Mouse (Mus musculus): ENCODE results near the gene Mettl13. TPM values are rescaled to one million over a fixed set of nuclear protein-coding genes. Genes with fewer than 3 reads are reported as not detected.

Gene Mettl13
- polyA plus RNA-seq, 1 experiment from 2014 or later = 16.3 TPM

DNA sequence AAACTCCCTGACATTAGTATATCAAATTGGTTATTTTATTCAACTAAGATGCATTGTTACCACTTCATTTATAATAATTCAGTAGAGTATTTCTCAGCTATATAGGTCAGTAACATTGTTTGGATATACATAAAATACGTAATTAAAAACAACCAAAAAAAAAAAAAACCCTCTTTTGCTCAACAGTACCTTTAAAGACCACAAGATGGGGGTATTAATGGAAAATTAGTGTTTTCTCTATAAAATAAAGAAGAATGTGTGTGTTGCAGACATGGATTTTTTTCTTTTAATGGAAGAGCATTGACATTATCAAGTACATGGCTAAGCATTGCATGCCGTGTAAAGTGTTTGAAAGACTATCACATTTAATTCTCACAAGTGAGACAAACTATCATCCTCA, 34.5 kb upstream of the Mettl13 start:
- peak; percentile 60 for TF ChIP-seq CTCF (IDR thresholded peaks at IDR 0.05; ENCODE audit: low read depth)
- WGBS = 81% methylated on average over 2 of the region's 2 CpGs
- Histone ChIP-seq H3K4me2 (ENCODE audit: low read length) (no peak overlapping the region), H3K4me1 (replicated peaks; ENCODE audit: insufficient read depth, low read length) (no peaks in the 10 kb centered on the region), H3K36me3 (ENCODE audit: insufficient read depth, low read length) (peaks cover 13% of the 10 kb centered on the region), H3K27ac (no peak overlapping the region), H3K9ac (ENCODE audit: low read depth, low read length) (no peak overlapping the region), H3K27me3 (ENCODE audit: insufficient read depth, low read length) (no peaks in the 10 kb centered on the region), H3K4me3 (replicated peaks; ENCODE audit: low read depth, low read length) (no peak overlapping the region), H3K9me3 (replicated peaks; ENCODE audit: low read length) (no peaks in the 10 kb centered on the region)
- ATAC-seq (replicated peaks; ENCODE audit: low FRiP score, low read depth) = no peak
- peak; percentile 25 for DNase-seq (ENCODE audit: low spot score)

GRCm38 (mm10) chr1:162575098-162575497, 26.7 kb upstream of the Mettl13 start:
- no peak overlapping the region for H3K4me2 ChIP-seq (ENCODE audit: low read length)
- no peaks in the 10 kb centered on the region for H3K9me3 ChIP-seq (replicated peaks; ENCODE audit: low read length)
- H3K4me1 ChIP-seq (replicated peaks; ENCODE audit: insufficient read depth, low read length) = no peaks in the 10 kb centered on the region
- no peak overlapping the region for H3K4me3 ChIP-seq (replicated peaks; ENCODE audit: low read depth, low read length)
- 0 out of 2 replicates have a peak, but pooled peaks have one; percentile 7 for TF ChIP-seq CTCF (IDR thresholded peaks at IDR 0.05; ENCODE audit: low read depth)
- DNase-seq (ENCODE audit: low spot score) (no peak), ATAC-seq (replicated peaks; ENCODE audit: low FRiP score, low read depth) (no peak)
- WGBS = 100% methylated on average over 3 of the region's 3 CpGs
- no peak overlapping the region for H3K9ac ChIP-seq (ENCODE audit: low read depth, low read length)
- no peak overlapping the region for H3K27ac ChIP-seq
- peaks cover 19% of the 10 kb centered on the region for H3K36me3 ChIP-seq (ENCODE audit: insufficient read depth, low read length)
- H3K27me3 ChIP-seq (ENCODE audit: insufficient read depth, low read length) = no peaks in the 10 kb centered on the region

DNA sequence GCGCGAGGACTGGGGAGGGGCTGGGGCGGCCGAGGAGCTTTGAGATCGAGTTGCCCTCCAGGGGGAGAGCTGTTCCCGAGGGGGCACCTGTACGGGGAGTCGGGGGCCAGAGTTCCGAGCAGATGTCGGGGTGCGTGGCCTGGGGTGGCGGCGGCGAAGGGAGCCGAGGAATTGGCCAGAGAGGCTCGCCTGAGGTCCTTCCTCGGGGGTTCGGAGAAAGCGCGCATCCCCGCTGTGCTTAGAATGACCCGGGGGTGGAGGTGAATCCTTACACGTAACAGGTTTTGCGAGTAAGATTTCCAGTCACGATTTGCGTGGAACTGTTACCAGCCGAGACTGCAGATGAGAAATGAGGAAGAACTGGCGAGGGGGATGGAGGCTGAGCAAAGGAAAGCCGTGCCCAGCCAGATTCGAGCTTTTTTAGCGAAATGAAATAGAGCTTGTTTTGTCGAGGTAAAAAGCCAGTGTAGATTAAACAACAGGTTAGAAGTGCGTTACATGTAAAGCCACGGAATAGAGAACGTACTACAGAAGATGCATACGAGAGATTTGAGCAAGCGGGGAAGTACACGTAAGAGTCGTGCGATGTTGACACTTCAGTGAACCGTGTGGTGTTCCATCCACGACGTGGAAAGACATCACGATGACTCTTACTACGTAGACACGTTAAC, 22.7 kb upstream of the Mettl13 start:
- Histone ChIP-seq H3K36me3 (ENCODE audit: insufficient read depth, low read length) (peaks cover 6% of the 10 kb centered on the region; the same call in 1 of the 2 replicates), H3K9me3 (replicated peaks; ENCODE audit: low read length) (no peaks in the 10 kb centered on the region), H3K4me2 (ENCODE audit: low read length) (peak overlapping the region; percentile 67), H3K4me3 (replicated peaks; ENCODE audit: low read depth, low read length) (peak overlapping the region; percentile 63), H3K27ac (peak overlapping the region; percentile 82), H3K4me1 (replicated peaks; ENCODE audit: insufficient read depth, low read length) (no peaks in the 10 kb centered on the region), H3K9ac (ENCODE audit: low read depth, low read length) (peak overlapping the region; percentile 77), H3K27me3 (ENCODE audit: insufficient read depth, low read length) (no peaks in the 10 kb centered on the region)
- peak; percentile 50 for DNase-seq (ENCODE audit: low spot score)
- ATAC-seq (replicated peaks; ENCODE audit: low FRiP score, low read depth) = no peak
- TF ChIP-seq CTCF (IDR thresholded peaks at IDR 0.05; ENCODE audit: low read depth) = no peak
- WGBS = under 1% methylated on average over 45 of the region's 46 CpGs

DNA sequence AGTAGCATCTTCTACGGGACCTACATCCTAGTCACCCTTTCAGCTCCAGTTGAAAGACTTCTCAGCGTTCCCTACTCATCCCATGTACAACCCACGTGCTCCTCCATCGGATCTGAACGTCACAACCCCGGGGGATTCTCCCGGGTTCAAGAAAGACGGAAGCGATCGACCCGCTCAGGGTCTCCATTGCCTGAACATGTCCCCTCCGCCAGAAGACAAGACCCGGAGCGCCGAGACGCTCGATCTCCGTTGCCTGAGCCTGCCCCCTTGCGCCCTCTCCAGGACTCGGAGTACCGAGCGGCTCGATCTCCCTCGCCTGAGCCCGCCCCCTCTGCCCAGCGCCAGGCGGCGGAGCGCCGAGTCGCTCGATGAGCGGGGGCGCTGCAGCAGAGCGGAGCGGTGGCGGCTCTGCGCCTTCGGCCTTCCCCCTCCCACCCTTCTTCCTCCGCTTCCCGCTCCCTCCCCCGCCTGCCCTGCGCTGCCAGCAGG, 22.0 kb upstream of the Mettl13 start, which contains the start of gene Vamp4:
Gene Vamp4 (plus strand): TSS at position 256 of the 489 bp plus-strand sequence.
- H3K9me3 ChIP-seq (replicated peaks; ENCODE audit: low read length) = no peaks in the 10 kb centered on the region
- peak; percentile 64 for TF ChIP-seq CTCF (IDR thresholded peaks at IDR 0.05; ENCODE audit: low read depth)
- peak; percentile 98 for ATAC-seq (replicated peaks; ENCODE audit: low FRiP score, low read depth)
- peaks cover 6% of the 10 kb centered on the region; the same call in 1 of the 2 replicates for H3K36me3 ChIP-seq (ENCODE audit: insufficient read depth, low read length)
- H3K4me2 ChIP-seq (ENCODE audit: low read length) = peak within 1 kb of the TSS; percentile 67
- H3K4me3 ChIP-seq (replicated peaks; ENCODE audit: low read depth, low read length) = peak within 1 kb of the TSS; percentile 63
- peak; percentile 97 for DNase-seq (ENCODE audit: low spot score)
- peak within 1 kb of the TSS; percentile 77 for H3K9ac ChIP-seq (ENCODE audit: low read depth, low read length)
- WGBS = under 1% methylated on average over 39 of the region's 43 CpGs
- no peaks in the 10 kb centered on the region for H3K4me1 ChIP-seq (replicated peaks; ENCODE audit: insufficient read depth, low read length)
- H3K27ac ChIP-seq = peak within 1 kb of the TSS; percentile 82
- H3K27me3 ChIP-seq (ENCODE audit: insufficient read depth, low read length) = no peaks in the 10 kb centered on the region

DNA sequence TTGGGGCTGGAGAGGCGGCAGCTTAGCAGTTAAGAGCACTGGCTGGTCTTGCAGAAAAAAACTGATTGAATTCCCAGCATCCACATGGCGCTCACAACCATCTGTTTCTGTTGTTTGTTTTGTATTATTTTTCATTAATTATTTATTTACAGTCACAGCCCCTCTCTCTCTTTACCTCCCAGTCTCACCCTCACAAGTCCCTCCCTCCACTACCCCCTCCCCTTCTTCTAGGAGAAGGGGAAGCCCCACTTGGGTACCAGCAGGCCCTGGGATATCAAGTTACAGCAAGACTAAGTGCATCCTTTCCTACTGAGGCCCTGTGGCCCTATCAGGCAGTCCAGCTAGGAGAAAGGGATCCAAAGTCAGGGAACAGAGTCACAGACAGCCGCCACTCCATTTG, 19.0 kb upstream of the Mettl13 start:
- DNase-seq (ENCODE audit: low spot score) (peak; percentile 60), ATAC-seq (replicated peaks; ENCODE audit: low FRiP score, low read depth) (no peak)
- no peak for TF ChIP-seq CTCF (IDR thresholded peaks at IDR 0.05; ENCODE audit: low read depth)
- Histone ChIP-seq H3K4me3 (replicated peaks; ENCODE audit: low read depth, low read length) (no peak overlapping the region), H3K4me1 (replicated peaks; ENCODE audit: insufficient read depth, low read length) (no peaks in the 10 kb centered on the region), H3K27me3 (ENCODE audit: insufficient read depth, low read length) (no peaks in the 10 kb centered on the region), H3K4me2 (ENCODE audit: low read length) (no peak overlapping the region; the same call in 1 of the 2 replicates), H3K36me3 (ENCODE audit: insufficient read depth, low read length) (no peaks in the 10 kb centered on the region), H3K9ac (ENCODE audit: low read depth, low read length) (no peak overlapping the region), H3K27ac (no peak overlapping the region), H3K9me3 (replicated peaks; ENCODE audit: low read length) (no peaks in the 10 kb centered on the region)
- whole genome bisulfite sequencing = 32% methylated on average over 3 of the region's 3 CpGs

GRCm38 (mm10) chr1:162564992-162565391, 16.6 kb upstream of the Mettl13 start:
- DNase-seq (ENCODE audit: low spot score) = no peak
- ATAC-seq (replicated peaks; ENCODE audit: low FRiP score, low read depth) = no peak
- 39% methylated on average over 3 of the region's 3 CpGs for WGBS

More at GRCm38 (mm10) chr1:162564992-162565391, 16.6 kb upstream of the Mettl13 start:
- H3K4me3 ChIP-seq (replicated peaks; ENCODE audit: low read depth, low read length) = no peak overlapping the region
- no peaks in the 10 kb centered on the region for H3K9me3 ChIP-seq (replicated peaks; ENCODE audit: low read length)
- no peak overlapping the region for H3K4me2 ChIP-seq (ENCODE audit: low read length)
- TF ChIP-seq CTCF (IDR thresholded peaks at IDR 0.05; ENCODE audit: low read depth) = no peak
- no peak overlapping the region for H3K27ac ChIP-seq
- H3K4me1 ChIP-seq (replicated peaks; ENCODE audit: insufficient read depth, low read length) = no peaks in the 10 kb centered on the region
- H3K9ac ChIP-seq (ENCODE audit: low read depth, low read length) = no peak overlapping the region
- H3K27me3 ChIP-seq (ENCODE audit: insufficient read depth, low read length) = no peaks in the 10 kb centered on the region
- no peaks in the 10 kb centered on the region for H3K36me3 ChIP-seq (ENCODE audit: insufficient read depth, low read length)
